Comparison of ENCODE assay signal across 24 mouse cellular contexts in genomic region chr2:93745741-93746140, GRCm38 (mm10).
DNase-seq lines count a peak whose midpoint lies in the region; ATAC-seq lines count a peak whose summit lies in the region.
"Had no signal": no experiment of that assay in that cellular context is flagged by ENCODE, and none has a peak within 500 bp of the region (broad histone marks: within the 10 kb centered on the region; RNA-seq: fewer than 3 reads in every experiment).

No protein-coding gene starts in this region.

- DNase-seq in adrenal gland, postnatal 10 days, result peak; percentile 17
- DNase-seq in adrenal gland, postnatal 4 days (ENCODE audit: low spot score in 2 of 2), result no peak
- no peak for DNase-seq in hindbrain, embryonic 10.5 days (ENCODE audit: low spot score)
- DNase-seq in hindbrain, embryonic 14.5 days (ENCODE audit: low spot score), result no peak
- DNase-seq in embryonic facial prominence, embryonic 11.5 days (ENCODE audit: low spot score), result no peak
- no peak for DNase-seq in midbrain, embryonic 10.5 days (ENCODE audit: low spot score)
- no peak for DNase-seq in layer of hippocampus, adult 8-10 months (ENCODE audit: low spot score in 2 of 2)
- DNase-seq: cerebellum, adult 11-12 months; cerebellum, postnatal 14 days; heart, postnatal 36 days; kidney, adult 18-20 months; kidney, postnatal 10 days; left cerebral cortex, postnatal 4 days; lung, postnatal 10 days; right cerebral cortex, postnatal 14 days; thymus, postnatal 36 days had no signal

- H3K9ac ChIP-seq in hindbrain, embryonic 14.5 days, result no peak overlapping the region
- H3K9ac ChIP-seq in embryonic facial prominence, embryonic 11.5 days (replicated peaks; ENCODE audit: low read length), result no peak overlapping the region
- no peak overlapping the region for H3K9ac ChIP-seq in limb, embryonic 12.5 days (replicated peaks)
- H3K9ac ChIP-seq: forebrain, embryonic 12.5 days; liver, embryonic 15.5 days; midbrain, embryonic 13.5 days; neural tube, embryonic 12.5 days had no signal

- H3K4me3 ChIP-seq in hindbrain, embryonic 10.5 days, result no peak overlapping the region
- no peak overlapping the region for H3K4me3 ChIP-seq in hindbrain, embryonic 14.5 days (replicated peaks; ENCODE audit: low read length)
- H3K4me3 ChIP-seq in embryonic facial prominence, embryonic 11.5 days (ENCODE audit: low read depth, low read length), result no peak overlapping the region
- H3K4me3 ChIP-seq in limb, embryonic 12.5 days (replicated peaks), result no peak overlapping the region
- no peak overlapping the region for H3K4me3 ChIP-seq in midbrain, embryonic 10.5 days
- H3K4me3 ChIP-seq: forebrain, embryonic 12.5 days; heart, embryonic 12.5 days; liver, embryonic 15.5 days; midbrain, embryonic 13.5 days; neural tube, embryonic 12.5 days had no signal

- no peaks in the 10 kb centered on the region for H3K36me3 ChIP-seq in hindbrain, embryonic 10.5 days
- no peaks in the 10 kb centered on the region for H3K36me3 ChIP-seq in hindbrain, embryonic 14.5 days (replicated peaks; ENCODE audit: control insufficient read depth, insufficient read depth)
- no peaks in the 10 kb centered on the region for H3K36me3 ChIP-seq in embryonic facial prominence, embryonic 11.5 days (replicated peaks; ENCODE audit: control insufficient read depth, insufficient read depth, low read depth, low read length)
- H3K36me3 ChIP-seq in limb, embryonic 12.5 days, result no peaks in the 10 kb centered on the region
- no peaks in the 10 kb centered on the region for H3K36me3 ChIP-seq in midbrain, embryonic 10.5 days
- H3K36me3 ChIP-seq: forebrain, embryonic 12.5 days; heart, embryonic 12.5 days; liver, embryonic 15.5 days; midbrain, embryonic 13.5 days; neural tube, embryonic 12.5 days had no signal

- 76% methylated on average over 9 of the region's 9 CpGs for WGBS in hindbrain, embryonic 10.5 days
- WGBS in hindbrain, embryonic 14.5 days, result 88% methylated on average over 9 of the region's 9 CpGs
- 33% methylated on average over 9 of the region's 9 CpGs for WGBS in embryonic facial prominence, embryonic 11.5 days
- 22% methylated on average over 9 of the region's 9 CpGs for WGBS in limb, embryonic 12.5 days
- WGBS in midbrain, embryonic 10.5 days, result 84% methylated on average over 9 of the region's 9 CpGs

- no peak for ATAC-seq in hindbrain, embryonic 14.5 days (ENCODE audit: low FRiP score)
- no peak for ATAC-seq in embryonic facial prominence, embryonic 11.5 days (replicated peaks; ENCODE audit: insufficient number of reproducible peaks, low FRiP score, low TSS enrichment, low read depth)
- ATAC-seq in limb, embryonic 12.5 days (ENCODE audit: insufficient number of reproducible peaks, insufficient read depth, low FRiP score, low TSS enrichment, low read depth), result no peak
- ATAC-seq: hindbrain, embryonic 16.5 days; midbrain, embryonic 13.5 days had no signal

- 0 out of 2 replicates have a peak overlapping the region, but pooled peaks have one; percentile 30 for H3K27ac ChIP-seq in hindbrain, embryonic 10.5 days
- no peak overlapping the region for H3K27ac ChIP-seq in hindbrain, embryonic 14.5 days
- peak overlapping the region; percentile 70 for H3K27ac ChIP-seq in embryonic facial prominence, embryonic 11.5 days (replicated peaks; ENCODE audit: low read depth, low read length)
- 0 out of 2 replicates have a peak overlapping the region, but pooled peaks have one; percentile 25 for H3K27ac ChIP-seq in limb, embryonic 12.5 days
- no peak overlapping the region for H3K27ac ChIP-seq in midbrain, embryonic 10.5 days (replicated peaks)
- H3K27ac ChIP-seq: forebrain, embryonic 12.5 days; liver, embryonic 15.5 days; midbrain, embryonic 13.5 days; neural tube, embryonic 12.5 days had no signal

- no peak overlapping the region for H3K4me2 ChIP-seq in hindbrain, embryonic 14.5 days (replicated peaks)
- no peak overlapping the region for H3K4me2 ChIP-seq in embryonic facial prominence, embryonic 11.5 days (ENCODE audit: low read depth, low read length)
- no peak overlapping the region for H3K4me2 ChIP-seq in limb, embryonic 12.5 days
- H3K4me2 ChIP-seq: forebrain, embryonic 12.5 days; liver, embryonic 15.5 days; midbrain, embryonic 13.5 days; neural tube, embryonic 12.5 days had no signal

- H3K27me3 ChIP-seq in hindbrain, embryonic 10.5 days (ENCODE audit: insufficient read depth, poor library complexity, severe bottlenecking), result no peaks in the 10 kb centered on the region
- H3K27me3 ChIP-seq in hindbrain, embryonic 14.5 days (ENCODE audit: control insufficient read depth, insufficient read depth, low read length), result no peaks in the 10 kb centered on the region
- H3K27me3 ChIP-seq in embryonic facial prominence, embryonic 11.5 days (ENCODE audit: control insufficient read depth, insufficient read depth, low read length), result no peaks in the 10 kb centered on the region
- H3K27me3 ChIP-seq in limb, embryonic 12.5 days, result 0 out of 2 replicates have a peak, but pooled peaks cover 4% of the 10 kb centered on the region
- no peaks in the 10 kb centered on the region for H3K27me3 ChIP-seq in midbrain, embryonic 10.5 days (ENCODE audit: low read depth, poor library complexity, severe bottlenecking)
- H3K27me3 ChIP-seq: heart, embryonic 12.5 days; liver, embryonic 15.5 days; midbrain, embryonic 13.5 days; neural tube, embryonic 12.5 days had no signal

- H3K9me3 ChIP-seq in hindbrain, embryonic 10.5 days, result no peaks in the 10 kb centered on the region
- no peaks in the 10 kb centered on the region for H3K9me3 ChIP-seq in hindbrain, embryonic 14.5 days (ENCODE audit: control insufficient read depth, low read length)
- no peaks in the 10 kb centered on the region for H3K9me3 ChIP-seq in embryonic facial prominence, embryonic 11.5 days (replicated peaks; ENCODE audit: control insufficient read depth, low read length)
- no peaks in the 10 kb centered on the region for H3K9me3 ChIP-seq in limb, embryonic 12.5 days
- no peaks in the 10 kb centered on the region for H3K9me3 ChIP-seq in midbrain, embryonic 10.5 days (replicated peaks)
- H3K9me3 ChIP-seq: forebrain, embryonic 12.5 days; G1E; heart, embryonic 12.5 days; liver, embryonic 15.5 days; midbrain, embryonic 13.5 days; neural tube, embryonic 12.5 days had no signal

- H3K4me1 ChIP-seq in hindbrain, embryonic 10.5 days (replicated peaks), result peaks cover 58% of the 10 kb centered on the region
- peaks cover 16% of the 10 kb centered on the region for H3K4me1 ChIP-seq in hindbrain, embryonic 14.5 days (replicated peaks; ENCODE audit: control insufficient read depth, insufficient read depth, low read length)
- H3K4me1 ChIP-seq in embryonic facial prominence, embryonic 11.5 days (ENCODE audit: control insufficient read depth, insufficient read depth, low read length), result peaks cover 13% of the 10 kb centered on the region
- peaks cover 47% of the 10 kb centered on the region for H3K4me1 ChIP-seq in limb, embryonic 12.5 days (replicated peaks)
- H3K4me1 ChIP-seq in midbrain, embryonic 10.5 days, result peaks cover 35% of the 10 kb centered on the region

Comparison
In these comparisons a context has a peak if more than half of its experiments do, and no peak if none do; other contexts are left out.
1. H3K27ac ChIP-seq: peak in hindbrain, embryonic 10.5 days (single experiment), embryonic facial prominence, embryonic 11.5 days (single experiment) and limb, embryonic 12.5 days (single experiment); none in hindbrain, embryonic 14.5 days (single experiment) and midbrain, embryonic 10.5 days (single experiment).